Mouse (Mus musculus): ENCODE results near the gene Ccni. TPM values are rescaled to one million over a fixed set of nuclear protein-coding genes. Genes with fewer than 3 reads are reported as not detected.

Gene Ccni
- 477 TPM for polyA plus RNA-seq (2014; fragmentation: Illumina TruSeq; extraction: RNeasy Lipid Tissue Mini Kit (QIAGEN cat#74804); ENCODE audit: low replicate concordance)

GRCm38 (mm10) chr5:93206109-93207005 lies at the start of gene Ccni, which contains the start of gene 2010109A12Rik:
Gene Ccni, minus strand, starts transcription at chr5:93206495.
Gene 2010109A12Rik, plus strand, starts transcription at chr5:93206518.

Other genes starting within 250 kb of the Ccni start
- gene Sowahb, start 161.5 kb downstream of the Ccni start, polyA plus RNA-seq (2014; fragmentation: Illumina TruSeq; extraction: RNeasy Lipid Tissue Mini Kit (QIAGEN cat#74804); ENCODE audit: low replicate concordance), result 14.1 TPM
- 17.5 TPM for gene Sept11, start 113.1 kb downstream of the Ccni start, polyA plus RNA-seq (2014; fragmentation: Illumina TruSeq; extraction: RNeasy Lipid Tissue Mini Kit (QIAGEN cat#74804); ENCODE audit: low replicate concordance)
- 2.2 TPM for gene 2010109A12Rik, start within 50 bp of the Ccni start, polyA plus RNA-seq (2014; fragmentation: Illumina TruSeq; extraction: RNeasy Lipid Tissue Mini Kit (QIAGEN cat#74804); ENCODE audit: low replicate concordance)
- 208 TPM for gene Ccng2, start 60.8 kb upstream of the Ccni start, polyA plus RNA-seq (2014; fragmentation: Illumina TruSeq; extraction: RNeasy Lipid Tissue Mini Kit (QIAGEN cat#74804); ENCODE audit: low replicate concordance)

Measured in small intestine, adult 10 weeks (tissue).